Mouse (Mus musculus): Measurements from ENCODE around the gene Plekha6.

Plekha6 gene

DNA sequence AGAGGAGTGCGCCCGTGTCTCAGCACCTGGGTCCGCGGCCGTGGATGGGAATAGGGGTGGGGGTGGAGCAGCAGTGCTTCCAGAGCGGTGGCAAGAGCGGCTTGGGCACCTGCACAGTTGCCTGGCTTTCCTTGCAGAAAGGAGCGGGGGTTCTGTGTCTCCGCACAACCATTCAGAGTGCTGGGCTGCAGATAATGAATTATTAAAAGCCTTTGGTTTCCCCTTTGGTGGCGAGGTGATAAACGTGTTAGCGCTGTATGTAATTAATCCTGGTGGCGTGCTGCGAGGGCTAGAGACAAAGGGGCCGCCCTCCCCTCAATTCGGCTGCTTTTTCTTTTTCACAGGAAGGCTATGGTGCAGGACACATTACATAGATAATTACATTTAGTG lies 18.7 kb downstream of the Plekha6 start:
- no peak for DNase-seq (ENCODE audit: low spot score in 2 of 2)

- DNase-seq (ENCODE audit: low spot score in 2 of 2), result no peak
These were observed 19.3 kb downstream of the Plekha6 start for GRCm38 (mm10) chr1:133183141-133183925.

DNA sequence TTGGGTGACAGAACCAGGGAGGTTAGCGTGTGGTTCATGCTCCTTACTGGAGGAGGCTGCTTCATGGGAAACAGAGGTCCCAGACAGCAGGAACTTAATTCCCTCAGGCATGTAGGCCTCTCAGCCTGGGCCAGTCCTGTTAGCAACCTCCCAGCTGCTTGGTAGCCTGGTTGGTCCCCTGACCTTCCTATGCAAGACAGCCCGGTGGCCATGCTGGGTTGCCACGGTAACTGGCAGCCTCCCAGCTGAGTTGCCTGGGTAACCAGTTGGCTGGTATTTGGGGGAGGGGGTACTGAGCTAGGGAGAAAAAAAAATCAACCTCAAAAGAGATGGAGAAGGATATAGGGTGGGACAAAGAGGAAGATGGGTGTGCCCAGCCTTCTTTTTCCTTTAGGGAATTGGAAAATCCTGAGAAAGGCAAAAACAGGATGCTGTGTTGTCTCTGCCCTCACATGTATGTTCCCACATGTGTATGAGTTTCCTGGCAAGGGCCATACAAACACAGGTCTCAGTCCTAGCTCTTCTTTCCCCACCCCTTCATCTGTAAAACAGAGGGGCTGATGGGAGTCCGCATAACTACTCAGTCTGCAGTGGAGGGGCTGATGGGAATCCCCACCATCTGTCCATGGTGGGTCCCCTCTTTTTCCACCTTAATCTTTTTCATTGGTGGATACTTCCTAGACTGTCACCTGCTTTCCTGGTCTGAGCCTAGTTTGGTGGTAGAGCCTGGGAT lies 24.1 kb downstream of the Plekha6 start:
- DNase-seq (ENCODE audit: low spot score in 2 of 2), result no peak

DNA sequence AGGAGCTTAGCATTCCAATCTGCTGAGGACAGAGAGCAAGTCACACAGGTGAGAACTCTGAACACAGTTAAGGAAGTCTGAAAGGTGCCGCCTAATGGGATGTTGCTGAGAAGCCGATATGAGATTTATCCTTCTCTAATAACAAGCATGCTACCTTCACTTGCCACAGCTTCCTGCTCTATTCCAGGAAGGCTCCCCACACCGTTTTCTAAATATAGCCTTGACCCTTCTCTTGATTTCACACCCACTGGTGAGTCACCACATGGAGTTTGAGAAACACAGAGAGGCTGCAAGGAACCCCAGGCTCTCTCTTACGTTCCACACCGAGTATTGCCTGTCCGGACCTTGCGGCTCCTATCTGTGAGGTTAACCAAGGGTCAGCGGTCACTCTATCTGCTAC lies 24.7 kb downstream of the Plekha6 start:
- no peak for DNase-seq (ENCODE audit: low spot score in 2 of 2)

DNA sequence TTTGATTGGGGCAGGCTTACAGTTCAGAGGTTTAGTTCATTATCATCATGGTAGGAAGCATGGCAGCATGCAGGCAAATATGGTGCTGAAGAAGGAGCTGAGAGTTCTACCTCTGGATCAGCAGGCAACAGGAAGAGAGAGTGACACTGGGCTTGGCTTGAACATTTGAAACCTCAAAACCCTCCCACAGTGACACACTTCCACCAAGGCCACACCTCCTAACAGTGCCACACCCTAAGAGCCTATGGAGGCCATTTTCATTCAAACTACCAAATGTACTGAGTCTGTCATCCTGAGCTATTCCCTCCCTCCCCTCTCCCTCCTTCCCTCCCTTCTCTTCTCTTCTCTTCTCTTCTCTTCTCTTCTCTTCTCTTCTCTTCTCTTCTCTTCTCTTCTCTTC lies 25.5 kb downstream of the Plekha6 start:
- DNase-seq (ENCODE audit: low spot score in 2 of 2), result no peak

DNA sequence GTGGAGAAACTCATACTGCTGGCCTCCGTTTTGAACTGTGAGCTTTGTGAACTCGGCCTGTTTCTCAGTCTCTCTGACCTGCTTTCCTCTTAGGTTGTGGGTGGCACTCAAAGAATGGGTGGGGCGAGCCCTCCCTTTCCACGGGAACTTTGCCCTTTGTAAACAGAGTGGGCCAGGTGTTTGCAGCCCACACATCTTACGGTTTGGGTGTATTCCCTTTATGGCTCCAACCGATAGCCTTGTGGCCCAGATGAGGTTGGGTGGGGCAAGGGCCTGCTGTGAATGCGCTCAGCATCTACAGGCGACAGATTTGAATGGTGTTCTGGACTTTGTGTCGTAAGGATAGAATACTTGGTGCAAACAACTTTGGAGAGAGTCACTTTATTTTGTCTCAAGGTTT lies 26.5 kb downstream of the Plekha6 start:
- DNase-seq (ENCODE audit: low spot score in 2 of 2), result no peak

- no peak for DNase-seq (ENCODE audit: low spot score in 2 of 2)
These were observed 32.2 kb downstream of the Plekha6 start for GRCm38 (mm10) chr1:133196181-133196580.

DNA sequence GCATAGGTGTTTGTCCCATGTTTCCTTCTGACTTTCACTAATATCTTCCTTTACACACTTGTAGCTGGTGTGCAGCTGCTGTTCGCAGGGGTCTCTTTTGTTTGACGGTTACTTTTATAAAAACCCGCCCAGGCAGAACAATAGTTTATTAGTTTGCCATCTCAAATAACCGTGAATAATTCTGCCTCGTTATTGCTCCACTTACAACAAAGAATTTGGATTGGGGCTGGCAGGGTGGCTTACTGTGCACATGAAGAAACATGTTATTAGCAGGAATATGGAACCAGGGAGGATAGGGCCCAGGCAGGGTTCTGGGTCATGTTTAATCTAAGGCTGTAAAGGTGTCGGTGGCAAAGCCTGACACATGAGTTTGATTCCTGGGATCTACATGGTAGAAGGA lies 33.3 kb downstream of the Plekha6 start:
- no peak for DNase-seq (ENCODE audit: low spot score in 2 of 2)

DNA sequence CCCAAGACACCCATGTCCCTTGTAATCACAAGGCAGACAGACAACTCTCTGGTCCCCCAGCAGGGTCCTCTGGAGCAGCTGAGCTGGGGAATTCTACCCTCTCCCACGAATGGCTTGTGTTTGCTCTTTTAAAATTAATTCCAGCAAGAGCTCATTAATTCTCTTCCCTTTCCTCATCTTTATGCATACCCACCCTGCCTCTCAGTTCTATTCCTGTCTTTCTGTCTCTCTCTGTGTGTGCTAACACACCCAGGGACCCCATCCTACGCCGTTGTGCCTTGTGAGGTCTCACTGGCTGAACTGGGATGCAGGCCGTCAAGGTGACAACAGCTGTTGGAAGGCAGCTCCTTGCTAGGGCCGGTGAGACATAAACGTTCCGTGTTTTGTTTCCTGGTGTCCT lies 35.7 kb downstream of the Plekha6 start:
- DNase-seq (ENCODE audit: low spot score in 2 of 2), result no peak

DNA sequence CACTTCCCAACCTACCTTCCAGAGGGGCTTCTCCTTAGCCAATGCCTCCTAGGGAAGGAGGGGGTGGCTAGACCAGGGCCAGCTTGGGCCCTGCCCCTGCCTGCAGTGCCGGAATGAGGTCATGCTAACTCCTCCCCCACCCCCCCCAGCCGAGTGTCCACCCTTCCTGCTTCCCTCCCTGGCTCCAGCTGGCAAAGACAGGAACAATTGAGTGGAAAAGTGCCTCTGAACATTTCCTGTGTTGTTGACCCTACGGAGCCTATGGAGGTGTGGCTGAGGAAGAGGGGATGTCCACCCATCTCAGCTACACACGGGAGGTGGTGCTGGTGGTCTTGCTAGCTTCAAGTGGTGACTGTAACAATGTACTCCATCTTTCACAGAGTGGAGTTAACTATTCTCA lies 37.5 kb downstream of the Plekha6 start:
- no peak for DNase-seq (ENCODE audit: low spot score in 2 of 2)

GRCm38 (mm10) chr1:133203701-133204100 lies 39.7 kb downstream of the Plekha6 start:
- no peak for DNase-seq (ENCODE audit: low spot score in 2 of 2)

- DNase-seq (ENCODE audit: low spot score in 2 of 2), result no peak
These were observed 40.4 kb downstream of the Plekha6 start for GRCm38 (mm10) chr1:133204341-133204849.

DNA sequence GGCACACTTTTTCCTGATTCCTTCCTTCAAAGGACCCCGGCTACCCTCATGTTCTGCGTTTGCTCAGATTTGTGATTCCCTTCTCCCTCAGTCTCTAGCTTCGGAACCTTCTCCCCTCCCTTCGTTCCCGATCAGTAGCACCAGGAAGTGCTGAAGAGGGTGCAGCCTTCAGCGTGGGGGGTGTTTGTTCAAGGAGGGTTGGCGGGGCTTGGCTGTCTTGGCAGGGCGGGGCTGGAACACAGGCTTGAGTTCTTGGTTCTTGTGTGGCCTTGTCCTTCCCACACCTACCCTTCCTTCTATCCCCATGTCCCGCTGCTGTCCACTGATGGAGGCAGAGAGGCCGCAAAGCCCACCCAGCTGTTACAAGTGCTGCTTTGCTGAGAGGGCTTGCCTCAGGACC lies 41.0 kb downstream of the Plekha6 start:
- DNase-seq (ENCODE audit: low spot score in 2 of 2), result no peak

DNA sequence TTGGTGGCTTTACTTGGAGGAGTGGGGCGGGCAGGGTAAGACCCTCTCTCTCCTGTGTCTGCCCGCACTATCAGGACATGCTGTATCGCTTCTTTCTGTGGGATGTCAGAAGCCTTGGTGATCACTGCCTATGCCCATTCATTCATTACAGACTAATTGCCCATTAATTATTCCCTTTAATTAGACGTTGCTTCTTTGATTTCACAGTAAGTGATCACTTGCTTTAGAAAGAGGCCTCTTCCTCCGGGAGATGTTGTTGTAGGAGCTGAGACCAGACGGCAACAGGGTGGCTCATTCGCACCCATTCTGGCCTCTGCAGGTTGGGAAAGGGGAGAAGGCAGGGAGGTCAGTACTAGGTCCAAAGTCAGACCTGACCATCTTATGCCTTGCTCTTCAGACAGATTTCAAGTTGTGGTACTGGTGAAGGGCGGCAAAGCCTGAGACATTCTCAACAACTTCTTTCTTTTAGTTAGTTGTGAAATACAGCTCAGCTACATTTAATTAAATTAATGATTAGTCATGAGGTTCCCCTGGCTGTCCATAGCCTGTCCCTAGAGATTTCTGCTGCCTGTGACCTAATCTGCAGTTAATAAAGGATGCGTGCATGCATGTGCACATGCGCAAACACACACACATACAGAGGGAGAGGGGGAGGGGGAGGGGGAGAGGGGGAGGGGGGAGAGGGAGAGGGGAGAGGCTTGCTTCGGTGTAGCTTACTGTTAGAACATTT lies 44.2 kb downstream of the Plekha6 start:
- no peak for DNase-seq (ENCODE audit: low spot score in 2 of 2)

- DNase-seq (ENCODE audit: low spot score in 2 of 2), result no peak
These were observed 45.0 kb downstream of the Plekha6 start for GRCm38 (mm10) chr1:133209036-133209435.

- no peak for DNase-seq (ENCODE audit: low spot score in 2 of 2)
These were observed 45.5 kb downstream of the Plekha6 start for GRCm38 (mm10) chr1:133209482-133209881.

GRCm38 (mm10) chr1:133209901-133210516 lies 46.0 kb downstream of the Plekha6 start:
- peak; percentile 66 to 82 for DNase-seq (ENCODE audit: low spot score in 2 of 2)

- DNase-seq (ENCODE audit: low spot score in 2 of 2), result no peak
These were observed 46.8 kb downstream of the Plekha6 start for GRCm38 (mm10) chr1:133210766-133211165.

DNA sequence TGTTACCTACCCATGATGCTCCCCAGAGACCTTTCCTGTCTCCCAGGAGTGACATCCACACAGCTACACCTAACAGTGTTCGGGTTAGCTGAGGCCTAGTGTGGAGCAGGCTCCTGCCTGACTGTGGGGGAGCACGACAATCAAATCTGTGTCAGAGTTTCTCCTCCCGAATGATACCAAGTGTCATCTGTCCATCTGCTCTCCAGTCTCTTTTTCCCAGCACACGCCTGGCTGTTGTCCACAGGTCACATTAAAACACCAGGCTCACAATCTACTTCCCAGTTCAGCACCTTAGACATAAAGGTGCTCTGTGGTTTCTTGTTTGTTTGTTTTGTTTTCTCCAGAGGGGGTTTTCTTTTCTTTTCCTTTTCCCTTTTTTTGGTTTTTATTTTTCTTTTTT lies 48.3 kb downstream of the Plekha6 start:
- no peak for DNase-seq (ENCODE audit: low spot score in 2 of 2)

- DNase-seq (ENCODE audit: low spot score in 2 of 2), result no peak
These were observed 49.1 kb downstream of the Plekha6 start for GRCm38 (mm10) chr1:133213098-133213497.

DNA sequence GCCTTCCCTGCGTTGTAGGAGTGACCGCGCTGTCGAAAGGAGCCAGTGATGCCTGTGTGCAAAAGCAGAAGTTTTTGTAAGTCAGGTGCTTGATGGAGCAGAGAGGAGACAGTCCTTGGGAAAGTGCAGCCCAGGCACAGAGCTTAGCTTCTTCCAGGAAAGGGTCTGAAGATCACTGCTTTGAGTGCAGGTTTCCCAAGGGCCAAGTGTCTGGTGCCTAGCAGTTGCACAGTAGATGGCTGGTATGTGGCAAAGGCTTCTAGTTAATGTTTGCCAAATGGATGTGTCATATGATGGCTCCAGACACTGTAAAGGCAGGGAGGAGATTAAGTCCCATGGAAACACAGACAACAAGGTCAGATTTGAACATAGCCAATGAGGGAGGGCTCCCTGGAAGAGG lies 49.9 kb downstream of the Plekha6 start:
- DNase-seq (ENCODE audit: low spot score in 2 of 2), result no peak

All from right cerebral cortex, postnatal 36 days (tissue).